Mouse (Mus musculus): ENCODE measurements at regions not wholly inside any gene's neighbourhood (a gene's known extent, or its start where the extent isn't known, plus 50 kb on each side); places are given as distances from the start of the nearest gene placed in this dataset.

GRCm38 (mm10) chr7:40211956-40212355 lies 686.2 kb upstream of the Vstm2b start:
- Histone ChIP-seq H3K4me1 (ENCODE audit: insufficient read depth) (no peaks in the 10 kb centered on the region), H3K27ac (ENCODE audit: low read depth) (no peak overlapping the region), H3K4me2 (no peak overlapping the region), H3K36me3 (ENCODE audit: insufficient read depth) (no peaks in the 10 kb centered on the region), H3K4me3 (ENCODE audit: low read depth, low read length) (no peak overlapping the region), H3K9me3 (ENCODE audit: low read depth, low read length) (no peaks in the 10 kb centered on the region), H3K9ac (no peak overlapping the region), H3K27me3 (ENCODE audit: insufficient read depth, low read length) (no peaks in the 10 kb centered on the region)
- ATAC-seq (ENCODE audit: insufficient read depth) (no peak), DNase-seq (no peak)
- TF ChIP-seq CTCF (IDR thresholded peaks at IDR 0.05; ENCODE audit: low read depth): no peak
- 77% methylated on average over 5 of the region's 5 CpGs for WGBS

GRCm38 (mm10) chr7:40212576-40212975 lies 685.6 kb upstream of the Vstm2b start:
- WGBS: 77% methylated on average over 2 of the region's 2 CpGs
- H3K4me1 ChIP-seq (ENCODE audit: insufficient read depth): no peaks in the 10 kb centered on the region
- H3K4me2 ChIP-seq: no peak overlapping the region
- no peak overlapping the region for H3K9ac ChIP-seq
- H3K9me3 ChIP-seq (ENCODE audit: low read depth, low read length): no peaks in the 10 kb centered on the region
- no peaks in the 10 kb centered on the region for H3K27me3 ChIP-seq (ENCODE audit: insufficient read depth, low read length)
- DNase-seq: no peak
- no peak overlapping the region for H3K4me3 ChIP-seq (ENCODE audit: low read depth, low read length)
- no peak for TF ChIP-seq CTCF (IDR thresholded peaks at IDR 0.05; ENCODE audit: low read depth)
- no peak overlapping the region for H3K27ac ChIP-seq (ENCODE audit: low read depth)
- no peak for ATAC-seq (ENCODE audit: insufficient read depth)
- no peaks in the 10 kb centered on the region for H3K36me3 ChIP-seq (ENCODE audit: insufficient read depth)

DNA sequence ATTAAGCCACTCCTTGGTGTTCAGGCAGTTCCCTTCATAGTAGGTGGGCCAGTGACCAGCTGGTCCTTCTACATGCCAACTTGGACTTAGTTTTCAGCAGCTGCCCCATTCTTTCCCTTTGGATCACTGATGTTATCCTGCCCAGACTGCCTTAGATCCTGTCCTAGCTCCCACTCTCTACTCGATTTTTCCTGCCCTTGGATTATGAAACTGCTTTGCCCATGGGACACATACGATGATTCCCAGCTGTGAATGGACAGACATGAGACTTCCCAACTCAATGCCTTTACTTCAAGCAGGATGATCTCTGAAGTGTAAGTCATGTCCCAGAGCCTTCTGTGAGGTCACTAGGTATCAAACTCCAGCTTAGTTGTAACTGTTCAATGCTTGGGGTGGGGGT lies 684.5 kb upstream of the Vstm2b start:
- WGBS: 74% methylated on average over 2 of the region's 2 CpGs
- H3K27ac ChIP-seq (ENCODE audit: low read depth): no peak overlapping the region
- no peaks in the 10 kb centered on the region for H3K4me1 ChIP-seq (ENCODE audit: insufficient read depth)
- DNase-seq: no peak
- H3K4me2 ChIP-seq: no peak overlapping the region
- H3K9me3 ChIP-seq (ENCODE audit: low read depth, low read length): no peaks in the 10 kb centered on the region
- no peak for ATAC-seq (ENCODE audit: insufficient read depth)
- H3K4me3 ChIP-seq (ENCODE audit: low read depth, low read length): no peak overlapping the region
- no peaks in the 10 kb centered on the region for H3K36me3 ChIP-seq (ENCODE audit: insufficient read depth)
- no peak for TF ChIP-seq CTCF (IDR thresholded peaks at IDR 0.05; ENCODE audit: low read depth)
- no peak overlapping the region for H3K9ac ChIP-seq
- no peaks in the 10 kb centered on the region for H3K27me3 ChIP-seq (ENCODE audit: insufficient read depth, low read length)

- H3K27ac ChIP-seq (ENCODE audit: low read depth): no peak overlapping the region
- no peaks in the 10 kb centered on the region for H3K4me1 ChIP-seq (ENCODE audit: insufficient read depth)
- H3K9ac ChIP-seq: no peak overlapping the region
- no peak overlapping the region for H3K4me2 ChIP-seq
- DNase-seq (no peak), ATAC-seq (ENCODE audit: insufficient read depth) (no peak)
- WGBS: 54% methylated on average over 4 of the region's 4 CpGs
- no peaks in the 10 kb centered on the region for H3K36me3 ChIP-seq (ENCODE audit: insufficient read depth)
- TF ChIP-seq CTCF (IDR thresholded peaks at IDR 0.05; ENCODE audit: low read depth): no peak
- no peaks in the 10 kb centered on the region for H3K9me3 ChIP-seq (ENCODE audit: low read depth, low read length)
- H3K4me3 ChIP-seq (ENCODE audit: low read depth, low read length): no peak overlapping the region
- H3K27me3 ChIP-seq (ENCODE audit: insufficient read depth, low read length): no peaks in the 10 kb centered on the region
Observed at GRCm38 (mm10) chr7:40214395-40214794, 683.7 kb upstream of the Vstm2b start.

DNA sequence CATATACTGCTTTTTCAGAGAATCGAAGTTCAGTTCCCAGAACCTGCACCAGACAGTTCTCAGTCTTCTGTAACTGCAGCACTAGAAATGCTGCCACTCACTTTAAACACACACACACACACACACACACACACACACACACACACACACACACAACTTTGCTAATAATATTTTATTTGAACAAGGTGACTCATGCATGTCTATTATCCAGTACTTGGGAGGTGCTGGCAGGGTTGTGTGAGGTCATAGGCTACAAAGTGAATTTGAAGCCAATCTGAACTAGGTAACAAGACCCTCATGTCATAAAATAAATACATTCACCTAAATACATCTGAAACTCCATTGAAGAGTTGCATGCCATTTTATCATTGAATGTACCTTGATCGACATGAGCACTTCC lies 682.9 kb upstream of the Vstm2b start:
- H3K27me3 ChIP-seq (ENCODE audit: insufficient read depth, low read length): no peaks in the 10 kb centered on the region
- WGBS: 70% methylated on average over 2 of the region's 2 CpGs
- DNase-seq (no peak), ATAC-seq (ENCODE audit: insufficient read depth) (no peak)
- H3K9me3 ChIP-seq (ENCODE audit: low read depth, low read length): no peaks in the 10 kb centered on the region
- H3K4me2 ChIP-seq: no peak overlapping the region
- no peak for TF ChIP-seq CTCF (IDR thresholded peaks at IDR 0.05; ENCODE audit: low read depth)
- no peak overlapping the region for H3K4me3 ChIP-seq (ENCODE audit: low read depth, low read length)
- H3K4me1 ChIP-seq (ENCODE audit: insufficient read depth): no peaks in the 10 kb centered on the region
- H3K36me3 ChIP-seq (ENCODE audit: insufficient read depth): no peaks in the 10 kb centered on the region
- no peak overlapping the region for H3K27ac ChIP-seq (ENCODE audit: low read depth)
- no peak overlapping the region for H3K9ac ChIP-seq

DNA sequence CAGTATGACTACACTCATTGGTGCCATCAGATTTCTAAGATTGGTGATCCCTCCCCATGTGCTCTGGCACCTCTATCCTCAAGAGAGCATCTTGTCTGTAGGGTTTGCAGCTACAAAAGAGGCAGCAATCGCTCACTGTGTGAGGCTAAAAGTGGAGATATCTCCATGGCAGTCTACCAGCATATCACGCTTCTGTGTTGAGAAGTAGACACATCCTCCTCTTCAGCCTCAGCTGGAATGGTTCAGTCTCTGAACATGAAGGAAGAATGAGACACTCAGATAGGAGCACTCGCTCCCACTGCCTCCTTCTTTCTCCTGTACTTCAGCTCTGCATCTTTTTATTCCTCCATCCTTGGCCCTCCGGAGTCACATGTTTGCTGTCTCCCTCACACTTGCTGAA lies 677.6 kb upstream of the Vstm2b start:
- Histone ChIP-seq H3K9me3 (ENCODE audit: low read depth, low read length) (no peaks in the 10 kb centered on the region), H3K4me1 (ENCODE audit: insufficient read depth) (no peaks in the 10 kb centered on the region), H3K9ac (no peak overlapping the region), H3K27ac (ENCODE audit: low read depth) (no peak overlapping the region), H3K27me3 (ENCODE audit: insufficient read depth, low read length) (no peaks in the 10 kb centered on the region), H3K4me2 (no peak overlapping the region), H3K4me3 (ENCODE audit: low read depth, low read length) (no peak overlapping the region), H3K36me3 (ENCODE audit: insufficient read depth) (no peaks in the 10 kb centered on the region)
- ATAC-seq (ENCODE audit: insufficient read depth) (no peak), DNase-seq (no peak)
- 72% methylated on average over 4 of the region's 4 CpGs for WGBS
- no peak for TF ChIP-seq CTCF (IDR thresholded peaks at IDR 0.05; ENCODE audit: low read depth)

GRCm38 (mm10) chr7:40245188-40245587 lies 652.9 kb upstream of the Vstm2b start:
- no peaks in the 10 kb centered on the region for H3K27me3 ChIP-seq (ENCODE audit: insufficient read depth, low read length)
- no peak overlapping the region for H3K4me3 ChIP-seq (ENCODE audit: low read depth, low read length)
- DNase-seq (no peak), ATAC-seq (ENCODE audit: insufficient read depth) (no peak)
- H3K9ac ChIP-seq: no peak overlapping the region
- H3K4me2 ChIP-seq: no peak overlapping the region
- WGBS: 81% methylated on average over 8 of the region's 8 CpGs
- H3K9me3 ChIP-seq (ENCODE audit: low read depth, low read length): no peaks in the 10 kb centered on the region
- no peaks in the 10 kb centered on the region for H3K4me1 ChIP-seq (ENCODE audit: insufficient read depth)
- H3K36me3 ChIP-seq (ENCODE audit: insufficient read depth): no peaks in the 10 kb centered on the region
- no peak for TF ChIP-seq CTCF (IDR thresholded peaks at IDR 0.05; ENCODE audit: low read depth)
- no peak overlapping the region for H3K27ac ChIP-seq (ENCODE audit: low read depth)

- Histone ChIP-seq H3K27ac (ENCODE audit: low read depth) (no peak overlapping the region), H3K9me3 (ENCODE audit: low read depth, low read length) (no peaks in the 10 kb centered on the region), H3K4me1 (ENCODE audit: insufficient read depth) (no peaks in the 10 kb centered on the region), H3K4me3 (ENCODE audit: low read depth, low read length) (no peak overlapping the region), H3K27me3 (ENCODE audit: insufficient read depth, low read length) (no peaks in the 10 kb centered on the region), H3K36me3 (ENCODE audit: insufficient read depth) (no peaks in the 10 kb centered on the region), H3K4me2 (no peak overlapping the region), H3K9ac (no peak overlapping the region)
- WGBS: 79% methylated on average over 2 of the region's 2 CpGs
- no peak for TF ChIP-seq CTCF (IDR thresholded peaks at IDR 0.05; ENCODE audit: low read depth)
- ATAC-seq (ENCODE audit: insufficient read depth): no peak
- DNase-seq: no peak
Observed at GRCm38 (mm10) chr7:40248521-40248920, 649.6 kb upstream of the Vstm2b start.

Data from lung, embryonic 14.5 days (tissue).